Comparison of ENCODE assay signal across 8 mouse cellular contexts in genomic region chr15:99126081-99126815, GRCm38 (mm10). TPM values are rescaled to one million over a fixed set of nuclear protein-coding genes. Genes with fewer than 3 reads are reported as not detected.
DNase-seq lines count a peak whose midpoint lies in the region; ATAC-seq lines count a peak whose summit lies in the region.

No protein-coding gene starts in this region.

- peak; percentile 36 for DNase-seq in CD4-positive helper T cell, adult 2 months (ENCODE audit: low read depth, low spot score)
- DNase-seq in c-Kit-positive CD71-positive TER-119-positive erythroid progenitor cells, embryonic 14.5 days (ENCODE audit: low spot score): peak; percentile 40
- peak; percentile 95 for DNase-seq in forebrain, embryonic 14.5 days (ENCODE audit: low spot score)
- peak; percentile 93 to 95 for DNase-seq in heart, postnatal 10 days
- DNase-seq in layer of hippocampus, adult 11-12 months (ENCODE audit: low spot score): peak; percentile 82
- DNase-seq in thymus, postnatal 0 days (ENCODE audit: low spot score): peak; percentile 80

- peak; percentile 91 for ATAC-seq in forebrain, embryonic 14.5 days
- ATAC-seq in liver, embryonic 16.5 days (ENCODE audit: low read depth): peak; percentile 72
- ATAC-seq in neural tube, embryonic 15.5 days (ENCODE audit: low FRiP score): peak; percentile 90

- H3K9me3 ChIP-seq in forebrain, embryonic 14.5 days (replicated peaks; ENCODE audit: control insufficient read depth, low read length): no peaks in the 10 kb centered on the region
- no peaks in the 10 kb centered on the region for H3K9me3 ChIP-seq in liver, embryonic 16.5 days (replicated peaks; ENCODE audit: control insufficient read depth, low read length)
- H3K9me3 ChIP-seq in neural tube, embryonic 15.5 days (replicated peaks): no peaks in the 10 kb centered on the region

- WGBS in forebrain, embryonic 14.5 days: under 1% methylated on average over 84 of the region's 115 CpGs
- under 1% methylated on average over 96 of the region's 115 CpGs for WGBS in liver, embryonic 16.5 days (ENCODE audit: insufficient replicate concordance)
- 0% methylated on average over 111 of the region's 115 CpGs for WGBS in neural tube, embryonic 15.5 days

- H3K4me1 ChIP-seq in forebrain, embryonic 14.5 days (ENCODE audit: control insufficient read depth, insufficient read depth, low read length): peaks cover 21% of the 10 kb centered on the region
- H3K4me1 ChIP-seq in liver, embryonic 16.5 days (ENCODE audit: control insufficient read depth, low read depth, low read length): peaks cover 3% of the 10 kb centered on the region
- peaks cover 43% of the 10 kb centered on the region for H3K4me1 ChIP-seq in neural tube, embryonic 15.5 days

- H3K27me3 ChIP-seq in forebrain, embryonic 14.5 days (replicated peaks; ENCODE audit: control insufficient read depth, insufficient read depth, low read length): no peaks in the 10 kb centered on the region
- H3K27me3 ChIP-seq in liver, embryonic 16.5 days (ENCODE audit: control insufficient read depth, insufficient read depth, low read depth, low read length): peaks cover 11% of the 10 kb centered on the region
- H3K27me3 ChIP-seq in neural tube, embryonic 15.5 days (replicated peaks): no peaks in the 10 kb centered on the region

- H3K27ac ChIP-seq in forebrain, embryonic 14.5 days (ENCODE audit: low read depth, low read length): peak overlapping the region; percentile 94
- H3K27ac ChIP-seq in liver, embryonic 16.5 days (ENCODE audit: low read length): peak overlapping the region; percentile 76
- peak overlapping the region; percentile 94 for H3K27ac ChIP-seq in neural tube, embryonic 15.5 days (replicated peaks)

- H3K4me3 ChIP-seq in forebrain, embryonic 14.5 days (ENCODE audit: low read depth, low read length): peak overlapping the region; percentile 55
- peak overlapping the region; percentile 71 for H3K4me3 ChIP-seq in liver, embryonic 16.5 days (ENCODE audit: low read depth, low read length)
- peak overlapping the region; percentile 77 for H3K4me3 ChIP-seq in neural tube, embryonic 15.5 days (replicated peaks)

- H3K36me3 ChIP-seq in forebrain, embryonic 14.5 days (ENCODE audit: control insufficient read depth, insufficient read depth, low read length): no peaks in the 10 kb centered on the region
- H3K36me3 ChIP-seq in liver, embryonic 16.5 days (ENCODE audit: control insufficient read depth, insufficient read depth): no peaks in the 10 kb centered on the region
- no peaks in the 10 kb centered on the region for H3K36me3 ChIP-seq in neural tube, embryonic 15.5 days

- H3K4me2 ChIP-seq in forebrain, embryonic 14.5 days (ENCODE audit: low read length): peak overlapping the region; percentile 73
- peak overlapping the region; percentile 86 for H3K4me2 ChIP-seq in liver, embryonic 16.5 days (ENCODE audit: low read depth, low read length)
- H3K4me2 ChIP-seq in neural tube, embryonic 15.5 days: peak overlapping the region; percentile 92

- peak overlapping the region; percentile 72 for H3K9ac ChIP-seq in forebrain, embryonic 14.5 days (ENCODE audit: low read length)
- peak overlapping the region; percentile 75 for H3K9ac ChIP-seq in liver, embryonic 16.5 days (ENCODE audit: low read depth, low read length)
- peak overlapping the region; percentile 84 for H3K9ac ChIP-seq in neural tube, embryonic 15.5 days (replicated peaks)

- intact Hi-C loops in heart, postnatal 10 days (cut with DNase I): no loop called here

RNA-seq across cellular contexts. Expression of gene Spats2, which starts 0.5 kb away (rescaled TPM):
- polyA plus RNA-seq in forebrain, embryonic 14.5 days (2014; fragmentation: Nextera tagmentation; extraction: Ambion mirVana): 38.6 and 39.0 TPM in 2 replicates
- 10 to 100 TPM; 16.7 to 18.8 TPM for total RNA-seq in heart, postnatal 10 days (2021)
- polyA plus RNA-seq in liver, embryonic 16.5 days (2015; fragmentation: Nextera tagmentation; extraction: Ambion mirVana): 5.5 and 6.0 TPM in 2 replicates
- 28.9 and 35.4 TPM in 2 replicates for polyA plus RNA-seq in neural tube, embryonic 15.5 days (2015; fragmentation: Nextera tagmentation; extraction: Ambion mirVana)
- 30.2 and 31.1 TPM in 2 replicates for polyA plus RNA-seq in thymus, postnatal 0 days (2015; fragmentation: Nextera tagmentation; extraction: Ambion mirVana)

RNA-seq across cellular contexts. Expression of gene Dnajc22, which starts 33.3 kb away (rescaled TPM):
- 0.14 and 0.36 TPM in 2 replicates for polyA plus RNA-seq in forebrain, embryonic 14.5 days (2014; fragmentation: Nextera tagmentation; extraction: Ambion mirVana)
- under 1 TPM; 0.37 to 0.98 TPM for total RNA-seq in heart, postnatal 10 days (2021)
- 18.5 and 19.2 TPM in 2 replicates for polyA plus RNA-seq in liver, embryonic 16.5 days (2015; fragmentation: Nextera tagmentation; extraction: Ambion mirVana)
- 0.47 and 2.3 TPM in 2 replicates for polyA plus RNA-seq in neural tube, embryonic 15.5 days (2015; fragmentation: Nextera tagmentation; extraction: Ambion mirVana)
- 0.13 and 0.22 TPM in 2 replicates for polyA plus RNA-seq in thymus, postnatal 0 days (2015; fragmentation: Nextera tagmentation; extraction: Ambion mirVana)

RNA-seq across cellular contexts. Expression of gene C1ql4, which starts 38.6 kb away (rescaled TPM):
- polyA plus RNA-seq in forebrain, embryonic 14.5 days (2014; fragmentation: Nextera tagmentation; extraction: Ambion mirVana): not detected in 2 replicates
- not detected for total RNA-seq in heart, postnatal 10 days (2021)
- not detected in 2 replicates for polyA plus RNA-seq in liver, embryonic 16.5 days (2015; fragmentation: Nextera tagmentation; extraction: Ambion mirVana)
- polyA plus RNA-seq in neural tube, embryonic 15.5 days (2015; fragmentation: Nextera tagmentation; extraction: Ambion mirVana): 2.4 and 3.6 TPM in 2 replicates
- polyA plus RNA-seq in thymus, postnatal 0 days (2015; fragmentation: Nextera tagmentation; extraction: Ambion mirVana): 0.18 TPM in 1 of 2 replicates, not detected in the other

RNA-seq across cellular contexts. Expression of gene Troap, which starts 51.9 kb away (rescaled TPM):
- 11.0 and 13.6 TPM in 2 replicates for polyA plus RNA-seq in forebrain, embryonic 14.5 days (2014; fragmentation: Nextera tagmentation; extraction: Ambion mirVana)
- 1 to 10 TPM; 6.5 to 6.7 TPM for total RNA-seq in heart, postnatal 10 days (2021)
- polyA plus RNA-seq in liver, embryonic 16.5 days (2015; fragmentation: Nextera tagmentation; extraction: Ambion mirVana): 13.3 and 15.2 TPM in 2 replicates
- polyA plus RNA-seq in neural tube, embryonic 15.5 days (2015; fragmentation: Nextera tagmentation; extraction: Ambion mirVana): 4.6 and 10.3 TPM in 2 replicates
- 21.8 and 25.3 TPM in 2 replicates for polyA plus RNA-seq in thymus, postnatal 0 days (2015; fragmentation: Nextera tagmentation; extraction: Ambion mirVana)

Comparison
In these comparisons a context has a peak if more than half of its experiments do, and no peak if none do; other contexts are left out.
1. Peak in every context shown above with its lines: DNase-seq, ATAC-seq, H3K4me3 ChIP-seq and H3K27ac ChIP-seq.
2. DNase-seq: peak in every context shown above with its lines; median percentile 95 in forebrain, embryonic 14.5 days; 94 in heart, postnatal 10 days; 82 in layer of hippocampus, adult 11-12 months; 80 in thymus, postnatal 0 days; 40 in c-Kit-positive CD71-positive TER-119-positive erythroid progenitor cells, embryonic 14.5 days; 36 in CD4-positive helper T cell, adult 2 months.